Mouse (Mus musculus) hindbrain, embryonic 16.5 days (tissue): ENCODE measurements at regions not wholly inside any gene's neighbourhood (a gene's known extent, or its start where the extent isn't known, plus 50 kb on each side); places are given as distances from the start of the nearest gene placed in this dataset.

Experiments
- ATAC-seq: fragments of 200-750 bp; cut with Nextera tagmentation; 2 replicates; pipeline ENCODE4 v1.8.0; 2017; ENCODE audit warnings: moderate TSS enrichment, moderate library complexity
- H3K27ac ChIP-seq: fragments of 300-500 bp; sonication (generic); 2 replicates; pipeline ENCODE4 v1.5.1; 2014; ENCODE audit warnings: low read depth, mild to moderate bottlenecking, control low read depth, low read length, moderate library complexity
- H3K27me3 ChIP-seq: fragments of 300-500 bp; sonication (generic); replicated peaks from 2 replicates; pipeline ENCODE4 v1.6.1; 2014; ENCODE audit warnings: low read length; ENCODE audit not compliant: control insufficient read depth, insufficient read depth
- H3K36me3 ChIP-seq: fragments of 300-500 bp; sonication (generic); 2 replicates; pipeline ENCODE4 v1.6.1; 2014; ENCODE audit warnings: mild to moderate bottlenecking, low read length, moderate library complexity, mixed read lengths; ENCODE audit not compliant: control insufficient read depth, insufficient read depth
- H3K4me1 ChIP-seq: fragments of 300-500 bp; sonication (generic); 2 replicates; pipeline ENCODE4 v1.6.1; 2014; ENCODE audit warnings: low read depth, low read length; ENCODE audit not compliant: control insufficient read depth, insufficient read depth
- H3K4me2 ChIP-seq: fragments of 300-500 bp; sonication (generic); 2 replicates; pipeline ENCODE4 v1.6.1; 2014; ENCODE audit warnings: mild to moderate bottlenecking, low read length, control low read depth, moderate library complexity
- H3K4me3 ChIP-seq: fragments of 300-500 bp; sonication (generic); 2 replicates; pipeline ENCODE4 v1.5.1; 2014; ENCODE audit warnings: mild to moderate bottlenecking, low read length, control low read depth, moderate library complexity
- H3K9ac ChIP-seq: fragments of 300-500 bp; sonication (generic); 2 replicates; pipeline ENCODE4 v1.6.1; 2014; ENCODE audit warnings: low read depth, mild to moderate bottlenecking, control low read depth, low read length, moderate library complexity
- H3K9me3 ChIP-seq: fragments of 300-500 bp; sonication (generic); 2 replicates; pipeline ENCODE4 v1.6.1; 2014; ENCODE audit warnings: mild to moderate bottlenecking, low read length, moderate library complexity; ENCODE audit not compliant: control insufficient read depth
- WGBS: fragments of 180-500 bp; shearing (Covaris S2); extraction: QIAGEN DNeasy Blood & Tissue Kit; methylation state at CpG from one replicate; pipeline ENCODE4 v1.1.7; 2014; 5-methylcytosine and 5-hydroxymethylcytosine counted together

DNA sequence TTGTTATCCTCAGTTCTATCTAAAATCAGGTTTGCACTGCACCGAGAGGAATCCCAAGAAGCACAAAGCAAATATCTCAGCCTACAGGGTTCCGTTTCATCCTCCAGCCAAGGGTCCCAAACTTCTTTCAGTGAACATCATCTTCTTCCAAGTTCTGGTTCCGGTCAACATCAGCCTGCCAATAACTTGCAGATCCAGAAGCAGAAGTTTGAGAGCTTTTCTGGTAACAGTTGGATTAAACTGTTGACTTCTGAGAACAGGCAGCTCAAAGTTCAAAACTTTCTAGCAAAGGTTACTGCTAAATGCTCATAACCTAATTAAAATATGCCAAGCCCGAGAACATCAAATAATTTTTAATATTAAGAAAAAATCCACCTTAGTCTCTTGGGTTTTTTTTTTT lies 237.0 kb upstream of the Gm37988 start:
- H3K27ac ChIP-seq = no peak overlapping the region
- no peak overlapping the region for H3K4me2 ChIP-seq
- no peak overlapping the region for H3K4me3 ChIP-seq
- no peaks in the 10 kb centered on the region for H3K9me3 ChIP-seq
- 90% methylated on average over 4 of the region's 4 CpGs for WGBS
- no peak for ATAC-seq
- H3K36me3 ChIP-seq = no peaks in the 10 kb centered on the region
- no peak overlapping the region for H3K9ac ChIP-seq
- H3K27me3 ChIP-seq = no peaks in the 10 kb centered on the region
- H3K4me1 ChIP-seq = peaks cover 5% of the 10 kb centered on the region

DNA sequence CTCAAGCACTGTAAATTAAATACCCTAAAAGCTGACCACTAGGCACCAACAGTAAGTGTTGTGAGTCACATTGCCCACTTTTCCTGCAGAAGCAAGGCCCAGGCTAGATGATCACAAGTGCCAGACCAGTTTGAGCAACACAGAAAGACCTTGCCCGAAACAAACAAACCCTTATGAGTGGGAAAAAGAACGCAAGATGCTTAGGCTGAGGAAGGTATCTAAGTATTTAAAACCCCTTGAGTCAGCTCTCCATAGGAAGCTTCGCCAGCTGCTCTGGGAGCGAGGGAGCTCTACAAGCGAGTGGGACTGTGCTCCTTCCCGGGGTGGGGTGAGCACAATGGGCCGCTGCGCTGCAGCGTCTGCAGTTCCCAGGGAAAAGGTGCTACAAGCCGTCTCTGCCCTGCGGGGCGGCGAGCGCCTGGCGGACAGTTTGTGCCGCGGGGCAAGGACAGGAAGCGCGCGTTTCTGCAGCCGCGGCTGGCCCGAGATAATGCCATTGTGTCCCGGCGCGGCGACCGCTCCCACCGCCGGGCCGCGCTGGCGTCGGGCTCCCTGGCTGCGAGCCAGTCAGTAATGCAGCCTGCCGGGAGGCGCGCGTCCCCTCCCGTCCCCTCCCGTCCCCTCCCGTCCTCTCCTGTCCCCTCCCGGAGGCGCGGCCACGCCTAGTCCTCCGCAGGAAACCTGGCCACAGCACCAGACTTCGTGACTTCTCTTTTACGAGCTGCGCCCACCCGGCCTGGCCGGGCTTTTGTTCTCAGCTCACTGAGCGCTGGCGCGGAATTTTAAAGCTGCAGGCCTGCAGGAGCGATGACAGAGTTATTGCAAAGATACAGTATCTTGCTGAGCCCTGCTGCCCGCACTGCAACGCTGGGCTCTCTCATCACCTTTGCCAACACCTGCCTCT lies 236.1 kb upstream of the Gm37988 start:
- no peaks in the 10 kb centered on the region for H3K27me3 ChIP-seq
- no peaks in the 10 kb centered on the region for H3K9me3 ChIP-seq
- H3K36me3 ChIP-seq = no peaks in the 10 kb centered on the region
- peak overlapping the region; percentile 89 for H3K27ac ChIP-seq
- peaks cover 5% of the 10 kb centered on the region for H3K4me1 ChIP-seq
- peak overlapping the region; percentile 95 for H3K9ac ChIP-seq
- H3K4me2 ChIP-seq = peak overlapping the region; percentile 87
- WGBS = under 1% methylated on average over 39 of the region's 58 CpGs
- ATAC-seq = peak; percentile 95
- peak overlapping the region; percentile 72 for H3K4me3 ChIP-seq

DNA sequence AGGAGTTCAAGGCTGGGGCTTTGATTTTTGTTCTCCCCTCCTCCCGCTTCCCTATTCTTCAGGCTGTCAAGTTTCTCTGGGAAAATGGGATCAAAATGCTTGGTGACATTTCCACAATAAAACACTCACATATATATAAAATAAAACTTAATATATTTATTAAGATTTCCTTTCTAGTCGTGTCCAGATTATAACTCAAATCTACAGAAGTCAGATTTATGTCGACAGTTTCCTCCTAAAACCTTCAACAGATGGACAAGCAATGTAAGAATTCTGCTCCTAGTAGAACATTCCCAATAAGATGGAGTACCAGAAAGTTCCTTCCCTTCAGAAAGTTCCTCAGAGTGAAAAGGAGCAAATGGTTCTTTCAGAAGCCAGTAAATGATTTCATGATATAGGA lies 235.4 kb upstream of the Gm37988 start:
- Histone ChIP-seq H3K4me3 (peak overlapping the region; percentile 72), H3K9ac (peak overlapping the region; percentile 95; the same call in 1 of the 2 replicates), H3K36me3 (no peaks in the 10 kb centered on the region), H3K27me3 (no peaks in the 10 kb centered on the region), H3K4me2 (peak overlapping the region; percentile 87), H3K27ac (peak overlapping the region; percentile 89; the same call in 1 of the 2 replicates), H3K9me3 (no peaks in the 10 kb centered on the region), H3K4me1 (peaks cover 5% of the 10 kb centered on the region)
- 28% methylated on average over 3 of the region's 3 CpGs for WGBS
- no peak for ATAC-seq

DNA sequence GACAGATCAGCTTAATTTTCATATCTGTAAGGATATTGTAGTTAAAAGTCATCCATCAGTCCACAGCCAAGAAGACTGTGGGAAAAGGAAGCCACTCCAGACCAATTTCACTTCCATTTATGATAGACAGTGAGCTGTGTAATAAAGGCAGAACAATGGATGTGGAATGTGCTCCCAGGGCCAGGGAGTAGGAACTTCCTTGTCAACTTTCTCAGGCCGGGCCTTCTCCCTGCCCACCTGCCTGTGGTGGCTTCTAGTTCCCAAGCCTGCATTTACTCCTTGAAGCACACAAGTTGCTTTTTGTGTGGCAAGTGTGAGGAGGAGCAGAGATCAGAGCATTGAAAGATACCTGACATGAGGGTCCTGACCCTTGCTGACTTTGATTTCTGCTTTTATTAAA lies 233.6 kb upstream of the Gm37988 start:
- whole genome bisulfite sequencing = 37% methylated on average over 1 of the region's 1 CpGs
- no peaks in the 10 kb centered on the region for H3K36me3 ChIP-seq
- H3K27me3 ChIP-seq = no peaks in the 10 kb centered on the region
- ATAC-seq = no peak
- H3K4me2 ChIP-seq = no peak overlapping the region
- H3K27ac ChIP-seq = no peak overlapping the region
- H3K9me3 ChIP-seq = no peaks in the 10 kb centered on the region
- no peak overlapping the region for H3K4me3 ChIP-seq
- H3K9ac ChIP-seq = no peak overlapping the region
- H3K4me1 ChIP-seq = peaks cover 5% of the 10 kb centered on the region

DNA sequence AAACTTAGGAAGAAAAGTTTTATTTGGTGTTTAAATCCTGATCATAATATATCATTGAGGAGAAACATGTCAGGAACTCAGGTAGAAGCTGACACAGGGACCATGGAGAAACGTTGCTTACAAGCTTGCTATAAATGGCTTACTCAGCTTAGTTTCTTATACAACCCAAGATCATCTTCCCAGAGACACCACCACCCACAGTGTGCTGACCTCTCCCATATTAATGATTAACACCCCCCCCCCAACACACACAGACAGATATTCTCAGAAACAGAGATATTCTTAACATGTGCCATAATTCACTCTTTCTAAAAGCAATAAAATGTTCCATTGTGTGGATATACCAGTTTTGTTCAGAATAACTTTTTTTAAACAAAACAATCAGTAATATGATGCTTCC lies 230.7 kb upstream of the Gm37988 start:
- Histone ChIP-seq H3K9me3 (no peaks in the 10 kb centered on the region), H3K9ac (no peak overlapping the region), H3K4me3 (no peak overlapping the region), H3K36me3 (no peaks in the 10 kb centered on the region), H3K4me1 (peaks cover 2% of the 10 kb centered on the region; the same call in 1 of the 2 replicates), H3K27ac (no peak overlapping the region), H3K27me3 (no peaks in the 10 kb centered on the region), H3K4me2 (no peak overlapping the region)
- WGBS = 75% methylated on average over 1 of the region's 1 CpGs
- no peak for ATAC-seq

DNA sequence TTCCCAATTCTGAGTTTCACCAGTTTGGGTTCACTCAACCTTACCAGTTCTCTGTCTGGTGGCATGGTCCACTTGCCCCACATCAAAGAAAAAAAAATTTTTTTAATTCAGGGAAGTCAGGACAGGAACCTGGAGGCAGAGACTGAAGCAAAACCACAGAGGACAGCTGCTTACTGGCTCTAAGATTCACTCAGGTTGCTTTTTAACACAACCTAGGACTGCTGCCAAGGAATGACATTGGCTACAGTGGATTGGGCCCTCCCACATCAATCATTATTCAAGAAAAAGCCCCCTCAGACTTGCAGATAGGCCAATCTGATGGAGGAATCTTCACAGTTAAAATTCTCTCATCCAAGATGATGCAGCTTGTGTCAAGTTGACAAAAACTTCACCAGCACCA lies 225.2 kb upstream of the Gm37988 start:
- Histone ChIP-seq H3K4me3 (no peak overlapping the region), H3K9me3 (no peaks in the 10 kb centered on the region), H3K9ac (no peak overlapping the region), H3K27me3 (no peaks in the 10 kb centered on the region), H3K4me1 (no peaks in the 10 kb centered on the region), H3K4me2 (no peak overlapping the region), H3K36me3 (no peaks in the 10 kb centered on the region), H3K27ac (no peak overlapping the region)
- ATAC-seq = no peak

DNA sequence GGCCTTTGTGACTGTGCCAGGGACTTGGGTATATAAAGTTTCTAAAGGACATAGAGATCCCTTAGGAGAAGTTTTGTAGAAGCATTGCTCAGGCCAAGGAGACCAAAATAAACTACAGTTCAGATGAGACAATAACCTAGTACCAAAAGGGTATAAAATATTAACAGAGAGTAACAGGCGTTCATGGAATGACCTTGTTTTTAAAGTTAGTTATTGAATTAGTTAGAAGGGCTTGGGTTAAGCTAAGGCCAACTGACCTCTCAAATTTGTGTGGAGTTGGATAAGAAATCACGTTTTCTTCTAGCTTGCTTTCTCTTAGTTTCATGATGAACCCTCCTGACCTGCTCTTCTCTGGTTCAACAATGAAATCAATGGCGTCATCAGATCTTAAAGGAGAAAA lies 209.8 kb upstream of the Gm37988 start:
- Histone ChIP-seq H3K27me3 (no peaks in the 10 kb centered on the region), H3K9ac (no peak overlapping the region), H3K4me2 (no peak overlapping the region), H3K4me3 (no peak overlapping the region), H3K9me3 (no peaks in the 10 kb centered on the region), H3K27ac (no peak overlapping the region), H3K36me3 (no peaks in the 10 kb centered on the region), H3K4me1 (no peaks in the 10 kb centered on the region)
- no peak for ATAC-seq
- WGBS = 75% methylated on average over 3 of the region's 3 CpGs

DNA sequence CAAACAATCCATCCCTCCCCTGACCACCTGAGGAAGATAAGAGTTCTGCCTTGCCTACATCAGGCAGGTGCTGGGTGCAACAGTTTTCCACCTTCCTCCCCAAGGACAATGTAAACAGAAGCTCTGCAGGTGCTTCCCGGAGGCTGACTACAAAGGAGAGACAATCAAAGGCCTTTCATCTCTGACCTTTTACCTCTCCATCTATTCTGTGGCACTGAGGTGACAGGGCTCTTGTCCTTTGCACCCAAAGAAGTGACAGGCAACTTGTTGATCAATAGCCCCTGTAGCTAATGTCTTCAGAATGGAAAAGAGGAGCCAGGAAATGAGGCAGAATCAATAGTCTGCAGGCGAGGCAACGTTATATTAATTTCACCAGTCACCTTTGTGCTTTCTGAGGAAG lies 209.3 kb upstream of the Gm37988 start:
- Histone ChIP-seq H3K4me2 (no peak overlapping the region), H3K27me3 (no peaks in the 10 kb centered on the region), H3K4me1 (no peaks in the 10 kb centered on the region), H3K4me3 (no peak overlapping the region), H3K36me3 (no peaks in the 10 kb centered on the region), H3K27ac (no peak overlapping the region), H3K9ac (no peak overlapping the region), H3K9me3 (no peaks in the 10 kb centered on the region)
- ATAC-seq = no peak
- 36% methylated on average over 3 of the region's 3 CpGs for WGBS

DNA sequence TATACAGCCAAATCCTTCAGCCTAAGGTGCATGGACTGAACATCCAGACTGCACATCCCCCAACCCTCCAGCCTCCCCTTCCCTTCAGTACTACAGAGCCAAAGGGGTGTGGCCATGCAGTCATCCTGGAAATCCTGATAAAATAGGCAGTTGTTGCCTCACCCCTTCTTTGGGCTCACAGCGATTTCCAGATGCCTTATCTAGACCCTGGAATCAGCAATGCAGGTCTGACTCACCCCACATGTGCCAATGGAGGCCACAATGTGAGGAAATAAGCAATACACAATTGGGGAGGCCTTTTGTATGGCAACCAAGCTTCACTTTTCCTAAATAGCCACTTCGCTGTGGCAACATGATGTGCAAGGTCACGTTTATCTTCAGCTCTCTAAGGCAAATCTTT lies 205.3 kb upstream of the Gm37988 start:
- Histone ChIP-seq H3K9ac (no peak overlapping the region), H3K27ac (no peak overlapping the region), H3K9me3 (no peaks in the 10 kb centered on the region), H3K36me3 (no peaks in the 10 kb centered on the region), H3K27me3 (no peaks in the 10 kb centered on the region), H3K4me3 (no peak overlapping the region), H3K4me1 (no peaks in the 10 kb centered on the region), H3K4me2 (no peak overlapping the region)
- no peak for ATAC-seq
- 82% methylated on average over 3 of the region's 3 CpGs for WGBS
